Mouse (Mus musculus) thymus, adult 2 months (tissue): Measurements from ENCODE around the gene Prkci.

Experiments used
- CTCF ChIP-seq: fragments of 200-500 bp; IDR thresholded peaks from 2 replicates; pipeline ENCODE4 v1.5.1; 2012; ENCODE audit warnings: mild to moderate bottlenecking, control low read depth, low read length, moderate library complexity, borderline replicate concordance; ENCODE audit not compliant: control insufficient read depth, poor library complexity, insufficient read depth; ENCODE audit errors: extremely low read depth
- POLR2A ChIP-seq: fragments of 200-500 bp; IDR thresholded peaks from 2 replicates; pipeline ENCODE4 v1.6.1; 2012; ENCODE audit warnings: mild to moderate bottlenecking, low read length, control low read depth, moderate library complexity; ENCODE audit not compliant: control insufficient read depth, poor library complexity, insufficient read depth; ENCODE audit errors: extremely low read depth

GRCm38 (mm10) chr3:30981616-30982380 is 13.7 kb upstream of the Prkci start:
- TF ChIP-seq POLR2A (no peak), CTCF (no peak)
